Mouse (Mus musculus): Measurements from ENCODE around the gene Olfr1467. TPM values are rescaled to one million over a fixed set of nuclear protein-coding genes. Genes with fewer than 3 reads are reported as not detected.

Gene Olfr1467
- total RNA-seq (2014; fragmentation: Nextera tagmentation) (not detected in 2 replicates), total RNA-seq (2017) (not detected in 2 replicates)

DNA sequence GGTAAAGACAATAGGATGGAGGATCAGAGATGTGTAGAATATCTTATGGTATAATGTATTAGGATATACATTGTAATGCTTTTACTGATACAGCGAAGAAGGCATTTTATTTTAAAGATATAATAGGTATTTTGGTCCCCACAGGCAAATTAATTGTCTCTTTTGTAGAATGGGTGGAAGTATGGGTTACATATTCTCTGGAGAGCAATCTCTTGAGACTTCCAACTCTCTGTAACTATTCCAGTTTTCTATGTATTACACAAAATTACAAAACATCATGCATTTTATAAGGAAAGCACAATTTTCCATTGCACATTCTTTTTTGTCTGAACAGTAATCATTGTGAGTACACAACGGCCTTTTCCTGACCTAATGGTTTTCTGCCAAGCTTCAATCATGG, at the start of gene Olfr1467:
TSS of gene Olfr1467 (plus strand) at position 301 of the 400 bp plus-strand sequence.
- ATAC-seq (replicated peaks; ENCODE audit: low FRiP score, low TSS enrichment, poor library complexity, severe bottlenecking), result no peak

DNA sequence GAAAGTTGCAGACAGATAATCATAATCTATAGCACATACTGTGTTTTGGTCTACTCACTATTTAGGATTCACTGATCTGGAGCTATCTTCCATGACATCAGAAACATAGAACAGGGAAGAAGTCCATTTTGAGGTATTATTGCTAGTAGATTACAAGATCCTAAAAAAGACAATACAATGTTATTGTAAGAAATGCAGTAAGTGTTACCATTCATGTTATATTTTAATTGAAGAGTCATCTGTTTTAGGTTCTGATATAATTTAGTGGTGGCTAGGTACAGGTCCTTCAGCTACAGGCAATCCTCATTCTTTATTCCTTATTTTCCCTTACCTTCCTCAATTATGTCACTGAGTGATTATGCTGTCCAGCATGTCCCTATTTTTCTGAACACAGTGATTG, 46.6 kb upstream of the Olfr1467 start, which contains the start of gene Olfr1465:
TSS of gene Olfr1465 (minus strand) at position 101 of the 400 bp plus-strand sequence.
- no peak for ATAC-seq (replicated peaks; ENCODE audit: low FRiP score, low TSS enrichment, poor library complexity, severe bottlenecking)

DNA sequence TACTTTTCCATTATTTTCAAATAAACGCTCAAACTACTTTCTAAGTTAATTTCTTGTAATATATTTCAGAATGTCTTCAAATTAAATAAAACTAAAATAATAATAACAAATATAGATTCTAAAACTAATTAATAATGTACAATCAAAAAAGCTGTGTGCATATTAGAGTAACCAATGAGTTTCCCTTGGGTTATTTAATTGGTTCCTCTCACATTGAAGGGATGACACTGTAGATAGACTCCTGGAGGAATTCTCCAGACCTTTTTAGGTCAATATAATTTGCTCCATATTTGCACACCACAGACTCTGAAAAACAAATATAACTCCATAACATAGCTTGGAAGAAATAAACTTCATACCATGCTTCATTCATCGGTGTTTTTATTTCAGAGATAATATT, 23.5 kb upstream of the Olfr1467 start, which contains the start of gene Olfr1466:
TSS of gene Olfr1466 (plus strand) at position 301 of the 400 bp plus-strand sequence.
- no peak for ATAC-seq (replicated peaks; ENCODE audit: low FRiP score, low TSS enrichment, poor library complexity, severe bottlenecking)

DNA sequence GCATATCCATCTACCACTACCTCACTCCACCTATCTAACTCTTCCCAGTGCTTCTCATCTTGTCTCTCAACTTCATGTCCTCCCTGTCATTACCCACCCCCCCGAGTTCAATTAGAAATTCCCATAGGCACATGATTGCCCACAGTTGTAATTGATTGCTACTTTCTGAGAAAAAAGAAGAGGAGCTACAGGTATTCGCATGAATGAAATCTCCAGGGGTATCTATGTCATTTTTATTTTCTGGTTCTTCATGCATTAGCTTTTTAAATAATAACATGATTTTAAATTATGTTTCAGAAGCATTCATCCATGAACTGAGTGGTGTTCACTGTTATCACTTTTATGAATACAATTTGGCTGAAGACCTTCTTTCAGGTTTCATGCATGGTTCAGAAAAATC, 45.5 kb downstream of the Olfr1467 start, which contains the start of gene Olfr1469:
TSS of gene Olfr1469 (plus strand) at position 301 of the 400 bp plus-strand sequence.
- ATAC-seq (replicated peaks; ENCODE audit: low FRiP score, low TSS enrichment, poor library complexity, severe bottlenecking), result no peak

Other genes starting within 250 kb of the Olfr1467 start
- gene Olfr1459, start 212.7 kb upstream of the Olfr1467 start, total RNA-seq (2014; fragmentation: Nextera tagmentation), result not detected in 2 replicates
- gene Olfr1459, start 212.7 kb upstream of the Olfr1467 start, total RNA-seq (2017), result not detected in 2 replicates
- gene Olfr1461, start 199.2 kb upstream of the Olfr1467 start, total RNA-seq (2014; fragmentation: Nextera tagmentation), result not detected in 2 replicates
- not detected in 2 replicates for gene Olfr1461, start 199.2 kb upstream of the Olfr1467 start, total RNA-seq (2017)
- gene Olfr1462, start 176.5 kb upstream of the Olfr1467 start, total RNA-seq (2014; fragmentation: Nextera tagmentation), result not detected in 2 replicates
- gene Olfr1462, start 176.5 kb upstream of the Olfr1467 start, total RNA-seq (2017), result not detected in 2 replicates
- gene Olfr1463, start 130.9 kb upstream of the Olfr1467 start, total RNA-seq (2014; fragmentation: Nextera tagmentation), result not detected in 2 replicates
- gene Olfr1463, start 130.9 kb upstream of the Olfr1467 start, total RNA-seq (2017), result not detected in 2 replicates
- gene Olfr1465, start 46.7 kb upstream of the Olfr1467 start, total RNA-seq (2014; fragmentation: Nextera tagmentation), result not detected in 2 replicates
- not detected in 2 replicates for gene Olfr1465, start 46.7 kb upstream of the Olfr1467 start, total RNA-seq (2017)
- not detected in 2 replicates for gene Olfr1466, start 23.4 kb upstream of the Olfr1467 start, total RNA-seq (2014; fragmentation: Nextera tagmentation)
- not detected in 2 replicates for gene Olfr1466, start 23.4 kb upstream of the Olfr1467 start, total RNA-seq (2017)
- gene Olfr1469, start 45.6 kb downstream of the Olfr1467 start, total RNA-seq (2014; fragmentation: Nextera tagmentation), result not detected in 2 replicates
- not detected in 2 replicates for gene Olfr1469, start 45.6 kb downstream of the Olfr1467 start, total RNA-seq (2017)
- not detected in 2 replicates for gene Olfr1471, start 81.2 kb downstream of the Olfr1467 start, total RNA-seq (2014; fragmentation: Nextera tagmentation)
- not detected in 2 replicates for gene Olfr1471, start 81.2 kb downstream of the Olfr1467 start, total RNA-seq (2017)
- not detected in 2 replicates for gene Olfr1472, start 93.8 kb downstream of the Olfr1467 start, total RNA-seq (2014; fragmentation: Nextera tagmentation)
- not detected in 2 replicates for gene Olfr1472, start 93.8 kb downstream of the Olfr1467 start, total RNA-seq (2017)
- not detected in 2 replicates for gene Olfr1474, start 107.3 kb downstream of the Olfr1467 start, total RNA-seq (2014; fragmentation: Nextera tagmentation)
- not detected in 2 replicates for gene Olfr1474, start 107.3 kb downstream of the Olfr1467 start, total RNA-seq (2017)
- gene Olfr1475, start 118.0 kb downstream of the Olfr1467 start, total RNA-seq (2014; fragmentation: Nextera tagmentation), result not detected in 2 replicates
- not detected in 2 replicates for gene Olfr1475, start 118.0 kb downstream of the Olfr1467 start, total RNA-seq (2017)
- not detected in 2 replicates for gene Olfr1477, start 138.3 kb downstream of the Olfr1467 start, total RNA-seq (2014; fragmentation: Nextera tagmentation)
- gene Olfr1477, start 138.3 kb downstream of the Olfr1467 start, total RNA-seq (2017), result not detected in 2 replicates
- not detected in 2 replicates for gene Olfr1480, start 165.7 kb downstream of the Olfr1467 start, total RNA-seq (2014; fragmentation: Nextera tagmentation)
- not detected in 2 replicates for gene Olfr1480, start 165.7 kb downstream of the Olfr1467 start, total RNA-seq (2017)
- gene Olfr1484, start 221.3 kb downstream of the Olfr1467 start, total RNA-seq (2014; fragmentation: Nextera tagmentation), result not detected in 2 replicates
- gene Olfr1484, start 221.3 kb downstream of the Olfr1467 start, total RNA-seq (2017), result not detected in 2 replicates